Mouse (Mus musculus) brain, embryonic 14.5 days (tissue): Measurements from ENCODE around the gene Rpl26.

ENCODE experiments used
- CTCF ChIP-seq: fragments of 200-500 bp; IDR thresholded peaks from 2 replicates; pipeline ENCODE4 v1.5.1; 2012; ENCODE audit warnings: inconsistent platforms, mild to moderate bottlenecking, moderate library complexity, borderline replicate concordance; ENCODE audit not compliant: insufficient read depth, insufficient read length; ENCODE audit errors: extremely low read depth
- POLR2A ChIP-seq: fragments of 200-500 bp; IDR thresholded peaks from 2 replicates; pipeline ENCODE4 v1.6.1; 2012; ENCODE audit warnings: mild to moderate bottlenecking, inconsistent platforms, borderline replicate concordance; ENCODE audit not compliant: poor library complexity, insufficient read depth, insufficient read length, severe bottlenecking; ENCODE audit errors: extremely low read depth

- TF ChIP-seq POLR2A (no peak), CTCF (no peak)
Observed at GRCm38 (mm10) chr11:68854621-68855020, 46.8 kb upstream of the Rpl26 start.
